Comparison of ENCODE assay signal across 8 mouse cellular contexts in genomic region chr11:103133456-103134185, GRCm38 (mm10). TPM values are rescaled to one million over a fixed set of nuclear protein-coding genes. Genes with fewer than 3 reads are reported as not detected.
DNase-seq lines count a peak whose midpoint lies in the region; ATAC-seq and TF ChIP-seq lines count a peak whose summit lies in the region.

No protein-coding gene starts in this region.

- peak overlapping the region; percentile 46 for H3K9ac ChIP-seq in heart, embryonic 15.5 days
- H3K9ac ChIP-seq in ES-Bruce4 (ENCODE audit: low read depth, poor library complexity, severe bottlenecking), result peak overlapping the region; percentile 68
- peak overlapping the region; percentile 79 for H3K9ac ChIP-seq in liver, embryonic 11.5 days (ENCODE audit: low read depth, low read length)

- intact Hi-C loops in heart, postnatal 36 days (cut with DNase I), result loop anchor here (2.0 kb wide), 1 partner anchor 25 kb away; no protein-coding TSS in a partner anchor
- intact Hi-C loops in left cerebral cortex, postnatal 10 days (cut with DNase I), result loop anchor here (2.0 kb wide), 1 partner anchor 17 kb away; the partner anchor contains the start of gene Hexim1

- no peak for TF ChIP-seq POLR2A in ES-Bruce4 (IDR thresholded peaks at IDR 0.05; ENCODE audit: insufficient read depth, low read length)

- no peak for DNase-seq in heart, postnatal 36 days
- no peak for DNase-seq in liver, embryonic 11.5 days (ENCODE audit: low spot score)
- no peak for DNase-seq in adrenal gland, adult 8-10 months
- no peak for DNase-seq in right cerebral cortex, adult 2 months (ENCODE audit: low spot score in 2 of 2)
- DNase-seq in left cerebral cortex, postnatal 10 days (ENCODE audit: extremely low spot score in 1 of 2, low spot score in 2 of 2), result no peak

- TF ChIP-seq EP300 in ES-Bruce4 (IDR thresholded peaks at IDR 0.05; ENCODE audit: insufficient read depth, low read depth, low read length), result no peak

- no peaks in the 10 kb centered on the region for H3K27me3 ChIP-seq in heart, embryonic 15.5 days
- H3K27me3 ChIP-seq in ES-Bruce4 (ENCODE audit: control insufficient read depth, insufficient read depth, low read length, poor library complexity, severe bottlenecking), result no peaks in the 10 kb centered on the region
- H3K27me3 ChIP-seq in liver, embryonic 11.5 days (replicated peaks; ENCODE audit: control insufficient read depth, insufficient read depth, low read length), result no peaks in the 10 kb centered on the region

- peak overlapping the region; percentile 83 for H3K27ac ChIP-seq in heart, embryonic 15.5 days
- peak overlapping the region; percentile 38; the same call in 1 of the 2 replicates for H3K27ac ChIP-seq in ES-Bruce4 (ENCODE audit: insufficient read depth, low read length)
- H3K27ac ChIP-seq in liver, embryonic 11.5 days (ENCODE audit: low read depth, low read length), result peak overlapping the region; percentile 91

- 55% methylated on average over 6 of the region's 6 CpGs for WGBS in heart, embryonic 15.5 days
- WGBS in liver, embryonic 11.5 days, result 45% methylated on average over 6 of the region's 6 CpGs

- peak overlapping the region; percentile 77 for H3K4me3 ChIP-seq in heart, embryonic 15.5 days
- peak overlapping the region; percentile 67 for H3K4me3 ChIP-seq in ES-Bruce4 (ENCODE audit: low read depth, low read length)
- peak overlapping the region; percentile 47 for H3K4me3 ChIP-seq in liver, embryonic 11.5 days (ENCODE audit: low read depth, low read length)

- H3K4me1 ChIP-seq in heart, embryonic 15.5 days (replicated peaks), result peaks cover 35% of the 10 kb centered on the region
- H3K4me1 ChIP-seq in ES-Bruce4 (ENCODE audit: control insufficient read depth, insufficient read depth, low read length), result peaks cover 3% of the 10 kb centered on the region
- H3K4me1 ChIP-seq in liver, embryonic 11.5 days (replicated peaks; ENCODE audit: control insufficient read depth, insufficient read depth, low read length), result peaks cover 54% of the 10 kb centered on the region

- H3K4me2 ChIP-seq in heart, embryonic 15.5 days, result peak overlapping the region; percentile 76
- peak overlapping the region; percentile 73 for H3K4me2 ChIP-seq in liver, embryonic 11.5 days

- H3K9me3 ChIP-seq in heart, embryonic 15.5 days (replicated peaks), result no peaks in the 10 kb centered on the region
- no peaks in the 10 kb centered on the region for H3K9me3 ChIP-seq in ES-Bruce4 (replicated peaks; ENCODE audit: control insufficient read depth, insufficient read depth, low read length, poor library complexity, severe bottlenecking)
- no peaks in the 10 kb centered on the region for H3K9me3 ChIP-seq in liver, embryonic 11.5 days (ENCODE audit: control insufficient read depth, low read length)

- no peaks in the 10 kb centered on the region for H3K36me3 ChIP-seq in heart, embryonic 15.5 days
- peaks cover 8% of the 10 kb centered on the region; the same call in 1 of the 2 replicates for H3K36me3 ChIP-seq in ES-Bruce4 (ENCODE audit: control insufficient read depth, insufficient read depth, low read length, poor library complexity, severe bottlenecking)
- H3K36me3 ChIP-seq in liver, embryonic 11.5 days (ENCODE audit: control insufficient read depth, insufficient read depth, low read length), result peaks cover 6% of the 10 kb centered on the region

- TF ChIP-seq CTCF in ES-Bruce4 (IDR thresholded peaks at IDR 0.05; ENCODE audit: low read depth, low read length), result no peak

- no peak for ATAC-seq in heart, embryonic 15.5 days (replicated peaks; ENCODE audit: insufficient number of reproducible peaks, insufficient read depth, low FRiP score, low read depth)
- ATAC-seq in erythroid progenitor cell, adult 5-6 weeks (replicated peaks; ENCODE audit: low FRiP score, poor library complexity, severe bottlenecking), result peak; percentile 21
- no peak for ATAC-seq in liver, embryonic 11.5 days (replicated peaks; ENCODE audit: low FRiP score)

RNA-seq across cellular contexts. Expression of gene Hexim2, which starts 1.4 kb away (rescaled TPM):
- polyA plus RNA-seq in heart, embryonic 15.5 days (2015; fragmentation: Nextera tagmentation; extraction: Ambion mirVana), result 5.5 and 6.4 TPM in 2 replicates
- total RNA-seq in heart, postnatal 36 days (2021), result 1 to 10 TPM; 2.0 to 2.1 TPM
- polyA plus RNA-seq in ES-Bruce4 (2011; ENCODE audit: insufficient read depth, insufficient read length, low read depth, missing spikeins), result 1.7 and 4.5 TPM in 2 replicates
- 1.8 and 3.8 TPM in 2 replicates for total RNA-seq in erythroid progenitor cell, adult 5-6 weeks (2015; ENCODE audit: low replicate concordance)
- 5.9 and 13.0 TPM in 2 replicates for total RNA-seq in erythroid progenitor cell, adult 5-6 weeks (2017; ENCODE audit: low replicate concordance)
- 11.9 and 13.8 TPM in 2 replicates for polyA plus RNA-seq in liver, embryonic 11.5 days (2014; fragmentation: Nextera tagmentation; extraction: Ambion mirVana)
- total RNA-seq in adrenal gland, adult 8-10 months (2022), result 1 to 10 TPM; 6.1 to 9.3 (median 8.6) TPM
- 10 to 100 TPM; 20.1 to 20.7 TPM for total RNA-seq in left cerebral cortex, postnatal 10 days (2021)

RNA-seq across cellular contexts. Expression of gene Hexim1, which starts 17.6 kb away (rescaled TPM):
- 2.6 and 3.0 TPM in 2 replicates for polyA plus RNA-seq in heart, embryonic 15.5 days (2015; fragmentation: Nextera tagmentation; extraction: Ambion mirVana)
- total RNA-seq in heart, postnatal 36 days (2021), result 10 to 100 TPM; 18.0 to 20.5 TPM
- 17.2 and 20.1 TPM in 2 replicates for polyA plus RNA-seq in ES-Bruce4 (2011; ENCODE audit: insufficient read depth, insufficient read length, low read depth, missing spikeins)
- total RNA-seq in erythroid progenitor cell, adult 5-6 weeks (2015; ENCODE audit: low replicate concordance), result 7.5 and 14.1 TPM in 2 replicates
- total RNA-seq in erythroid progenitor cell, adult 5-6 weeks (2017; ENCODE audit: low replicate concordance), result 20.8 and 26.7 TPM in 2 replicates
- 4.6 and 6.1 TPM in 2 replicates for polyA plus RNA-seq in liver, embryonic 11.5 days (2014; fragmentation: Nextera tagmentation; extraction: Ambion mirVana)
- 10 to 100 TPM; 75.2 to 90.2 (median 86.0) TPM for total RNA-seq in adrenal gland, adult 8-10 months (2022)
- 10 to 100 TPM; 31.8 to 33.9 TPM for total RNA-seq in left cerebral cortex, postnatal 10 days (2021)

RNA-seq across cellular contexts. Expression of gene Acbd4, which starts 32.1 kb away (rescaled TPM):
- polyA plus RNA-seq in heart, embryonic 15.5 days (2015; fragmentation: Nextera tagmentation; extraction: Ambion mirVana), result 18.5 and 23.7 TPM in 2 replicates
- 10 to 100 TPM; 37.4 to 41.4 TPM for total RNA-seq in heart, postnatal 36 days (2021)
- 15.0 and 19.4 TPM in 2 replicates for polyA plus RNA-seq in ES-Bruce4 (2011; ENCODE audit: insufficient read depth, insufficient read length, low read depth, missing spikeins)
- total RNA-seq in erythroid progenitor cell, adult 5-6 weeks (2015; ENCODE audit: low replicate concordance), result 13.4 and 21.6 TPM in 2 replicates
- total RNA-seq in erythroid progenitor cell, adult 5-6 weeks (2017; ENCODE audit: low replicate concordance), result 25.6 and 60.5 TPM in 2 replicates
- 24.5 and 30.7 TPM in 2 replicates for polyA plus RNA-seq in liver, embryonic 11.5 days (2014; fragmentation: Nextera tagmentation; extraction: Ambion mirVana)
- total RNA-seq in adrenal gland, adult 8-10 months (2022), result 100 to 1,000 TPM; 114 to 181 (median 146) TPM
- 10 to 100 TPM; 70.0 to 80.0 TPM for total RNA-seq in left cerebral cortex, postnatal 10 days (2021)

RNA-seq across cellular contexts. Expression of gene Plcd3, which starts 32.2 kb away (rescaled TPM):
- 11.0 and 11.8 TPM in 2 replicates for polyA plus RNA-seq in heart, embryonic 15.5 days (2015; fragmentation: Nextera tagmentation; extraction: Ambion mirVana)
- total RNA-seq in heart, postnatal 36 days (2021), result 10 to 100 TPM; 16.1 to 18.3 TPM
- polyA plus RNA-seq in ES-Bruce4 (2011; ENCODE audit: insufficient read depth, insufficient read length, low read depth, missing spikeins), result 14.7 and 17.5 TPM in 2 replicates
- total RNA-seq in erythroid progenitor cell, adult 5-6 weeks (2015; ENCODE audit: low replicate concordance), result 1.4 TPM in 1 of 2 replicates, not detected in the other
- total RNA-seq in erythroid progenitor cell, adult 5-6 weeks (2017; ENCODE audit: low replicate concordance), result 3.1 TPM in 1 of 2 replicates, not detected in the other
- 1.1 and 1.3 TPM in 2 replicates for polyA plus RNA-seq in liver, embryonic 11.5 days (2014; fragmentation: Nextera tagmentation; extraction: Ambion mirVana)
- total RNA-seq in adrenal gland, adult 8-10 months (2022), result 10 to 100 TPM; 10.0 to 18.9 (median 13.6) TPM
- total RNA-seq in left cerebral cortex, postnatal 10 days (2021), result 10 to 100 TPM; 15.1 to 16.4 TPM

RNA-seq across cellular contexts. Expression of gene Fmnl1, which starts 37.3 kb away (rescaled TPM):
- 1.5 and 4.6 TPM in 2 replicates for polyA plus RNA-seq in heart, embryonic 15.5 days (2015; fragmentation: Nextera tagmentation; extraction: Ambion mirVana)
- 10 to 100 TPM; 12.4 to 20.9 TPM for total RNA-seq in heart, postnatal 36 days (2021)
- polyA plus RNA-seq in ES-Bruce4 (2011; ENCODE audit: insufficient read depth, insufficient read length, low read depth, missing spikeins), result 1.7 and 4.9 TPM in 2 replicates
- total RNA-seq in erythroid progenitor cell, adult 5-6 weeks (2015; ENCODE audit: low replicate concordance), result 33.2 and 49.9 TPM in 2 replicates
- 9.2 and 22.3 TPM in 2 replicates for total RNA-seq in erythroid progenitor cell, adult 5-6 weeks (2017; ENCODE audit: low replicate concordance)
- polyA plus RNA-seq in liver, embryonic 11.5 days (2014; fragmentation: Nextera tagmentation; extraction: Ambion mirVana), result 6.3 and 6.9 TPM in 2 replicates
- 10 to 100 TPM; 29.3 to 40.6 (median 30.6) TPM for total RNA-seq in adrenal gland, adult 8-10 months (2022)
- 10 to 100 TPM; 79.5 to 80.7 TPM for total RNA-seq in left cerebral cortex, postnatal 10 days (2021)

Comparison
In these comparisons a context has a peak if more than half of its experiments do, and no peak if none do; other contexts are left out.
1. H3K27ac ChIP-seq: peak in every context shown above with its lines; median percentile 91 in liver, embryonic 11.5 days; 83 in heart, embryonic 15.5 days; 38 in ES-Bruce4.